Mouse (Mus musculus) G1E-ER4 (cell line): ENCODE results near the gene Oip5. TPM values are rescaled to one million over a fixed set of nuclear protein-coding genes. Genes with fewer than 3 reads are reported as not detected.

Experiments used
- GATA1 ChIP-seq: IDR thresholded peaks from one replicate; pipeline ENCODE4 v1.8.0; 2012; ENCODE audit warnings: low read length, inconsistent platforms
- polyA plus RNA-seq: library from polyadenylated mRNA; stranded (reverse); fragments of >175 nt; gene quantifications from 2 replicates; pipeline ENCODE4 v1.2.3, GENCODE M21; 2012

The Oip5 gene
- polyA plus RNA-seq, 1 experiment: 63.8 TPM

DNA sequence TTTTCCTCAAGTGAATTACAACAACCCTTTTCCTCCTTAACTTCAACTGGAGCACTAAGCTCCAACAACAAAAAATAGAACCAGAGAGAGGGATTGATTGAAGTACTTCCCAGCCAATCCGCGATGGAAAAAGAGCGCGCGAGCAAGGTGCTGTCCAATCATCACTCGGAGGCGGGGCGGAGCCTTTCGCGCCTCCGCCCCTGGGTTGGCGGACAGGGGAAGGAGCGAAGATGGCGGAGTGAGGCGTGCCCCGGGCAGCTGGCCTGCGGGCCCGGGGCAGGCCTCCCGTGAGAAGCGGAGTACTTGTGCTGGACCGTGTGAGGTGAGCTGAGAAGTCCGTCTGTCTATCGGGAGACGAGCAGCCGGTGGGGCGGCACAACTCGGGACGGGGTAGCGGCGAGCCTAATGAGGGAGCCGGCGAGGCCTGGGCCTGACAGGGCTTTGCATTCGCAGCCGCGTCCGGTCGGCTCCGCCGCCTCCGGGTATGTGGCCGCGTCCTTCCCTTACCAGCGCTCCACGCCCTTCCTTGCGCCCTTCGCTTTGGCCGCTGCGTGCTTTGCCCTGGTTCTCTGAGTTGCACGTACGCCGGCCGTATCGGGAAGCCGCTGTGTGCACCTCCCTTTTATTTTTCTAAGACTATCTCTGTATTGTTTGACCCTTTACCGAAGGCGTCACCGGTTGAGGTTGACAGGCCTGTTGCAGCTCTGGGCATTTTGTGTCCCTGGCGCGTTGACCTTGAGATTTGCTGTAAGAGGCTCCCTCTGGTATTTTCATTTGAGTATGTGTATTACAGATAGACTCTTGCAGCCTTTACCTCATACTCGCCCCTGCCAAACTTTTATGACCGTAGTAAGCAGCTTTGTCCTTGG is 23.9 kb downstream of the Oip5 start:
- TF ChIP-seq GATA1: no peak

DNA sequence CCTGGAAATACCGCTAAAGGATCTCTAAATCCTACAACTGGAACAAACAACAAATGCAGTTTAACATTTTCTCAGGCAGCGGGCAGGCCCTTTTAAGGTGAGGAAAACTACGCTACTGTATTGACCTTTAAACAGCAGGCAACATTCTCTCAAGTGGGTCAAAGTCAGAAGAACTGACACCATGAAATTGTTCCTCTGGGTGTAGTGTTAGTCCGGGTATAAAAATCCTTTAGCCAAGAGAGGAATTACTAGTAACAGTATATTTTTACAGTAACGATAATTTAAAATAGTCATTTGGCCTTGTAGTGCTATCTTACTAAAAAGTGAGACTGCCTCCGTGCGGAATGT is 24.5 kb downstream of the Oip5 start:
- no peak for TF ChIP-seq GATA1

DNA sequence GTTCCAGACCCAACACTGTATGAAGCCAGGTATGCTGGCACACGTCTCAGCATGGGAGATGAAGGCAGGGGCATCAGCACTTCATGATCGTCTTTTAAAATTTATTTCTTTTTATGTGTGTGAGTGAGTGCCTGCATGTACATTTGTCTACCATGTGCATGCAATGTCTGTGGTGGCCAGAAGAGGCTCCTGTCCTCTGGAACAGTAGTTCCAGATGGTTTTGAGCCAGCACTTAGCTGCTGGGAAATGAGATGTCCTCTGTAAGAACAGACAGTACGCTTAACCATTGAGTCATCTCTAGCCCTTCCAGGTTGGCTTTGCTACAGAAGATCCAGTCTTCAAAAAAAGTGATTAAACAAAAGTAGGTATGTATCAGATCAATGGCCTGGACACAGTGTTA is 27.0 kb downstream of the Oip5 start:
- no peak for TF ChIP-seq GATA1

DNA sequence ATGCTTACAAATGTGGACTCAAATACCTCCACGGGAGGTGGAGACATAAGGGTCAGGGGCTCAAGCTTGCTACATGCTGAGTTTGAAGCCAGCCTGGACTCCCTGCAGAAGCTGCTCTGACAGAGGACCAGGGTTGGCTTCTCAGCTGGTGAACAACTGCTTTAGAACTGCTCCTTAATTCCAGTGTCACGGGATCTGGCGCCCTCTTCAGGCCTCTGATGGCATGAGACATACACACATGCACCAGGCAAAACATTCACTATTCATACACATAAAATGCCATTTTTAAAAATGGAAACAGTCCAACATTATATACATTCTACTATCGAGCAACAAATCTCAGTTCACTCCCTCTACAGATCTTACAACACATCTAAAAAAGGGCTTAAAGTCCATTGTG is 30.9 kb downstream of the Oip5 start:
- TF ChIP-seq GATA1: no peak

DNA sequence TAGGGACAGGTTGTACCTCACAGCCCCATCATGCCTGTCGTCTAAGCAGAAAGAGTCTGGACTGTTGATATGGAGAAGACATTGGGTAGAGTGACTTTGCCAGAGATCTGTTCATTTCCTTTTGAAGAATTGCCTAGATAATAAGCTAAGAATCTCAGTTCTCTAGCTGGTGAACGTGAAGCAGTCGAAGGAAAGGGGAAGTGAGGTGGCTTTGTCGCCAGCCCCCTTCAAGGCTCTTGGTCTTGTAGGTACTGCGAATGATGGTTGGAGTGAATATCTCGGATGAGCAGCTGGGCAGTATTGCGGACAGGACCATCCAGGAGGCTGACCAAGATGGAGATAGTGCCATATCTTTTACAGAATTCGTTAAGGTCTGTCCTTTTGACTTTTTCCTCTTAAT is 34.0 kb downstream of the Oip5 start:
- no peak for TF ChIP-seq GATA1

DNA sequence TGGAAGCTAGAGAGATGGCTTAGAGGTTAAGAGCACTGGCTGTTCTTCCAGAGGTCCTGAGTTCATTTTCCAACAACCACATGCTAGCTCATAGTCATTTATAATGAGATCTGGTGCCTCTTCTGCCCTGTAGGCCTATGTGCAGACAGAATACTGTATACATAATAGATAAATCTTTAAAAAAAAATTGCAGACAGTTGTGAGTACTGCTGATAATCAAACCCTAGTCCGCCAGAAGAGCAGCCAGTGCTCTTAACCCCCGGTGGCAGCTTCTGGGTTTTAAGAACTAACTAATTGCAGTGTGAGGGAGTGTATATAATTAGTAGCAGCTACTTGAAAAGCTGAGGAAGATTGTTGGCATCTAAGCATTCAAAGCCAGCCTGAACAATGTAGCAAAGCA is 34.8 kb downstream of the Oip5 start:
- TF ChIP-seq GATA1: no peak

DNA sequence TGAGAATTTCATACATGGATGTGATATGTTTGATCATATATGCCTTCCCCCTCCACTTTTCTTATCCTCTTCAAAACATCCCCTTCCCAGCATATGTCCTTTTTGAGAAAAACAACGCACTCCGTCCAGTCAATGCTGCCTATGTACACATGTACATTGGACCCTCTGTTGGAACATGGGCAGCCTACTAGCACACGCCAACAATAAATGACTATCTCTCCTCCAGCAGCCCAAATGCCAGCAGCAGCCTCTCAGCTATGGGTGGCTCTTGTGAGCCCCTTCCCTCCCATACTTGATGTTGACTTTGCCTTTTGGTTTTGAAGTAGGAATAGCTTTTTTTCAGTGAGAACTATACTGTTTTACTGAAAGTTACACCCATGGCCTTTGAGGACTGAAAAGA is 36.7 kb downstream of the Oip5 start:
- TF ChIP-seq GATA1: no peak

DNA sequence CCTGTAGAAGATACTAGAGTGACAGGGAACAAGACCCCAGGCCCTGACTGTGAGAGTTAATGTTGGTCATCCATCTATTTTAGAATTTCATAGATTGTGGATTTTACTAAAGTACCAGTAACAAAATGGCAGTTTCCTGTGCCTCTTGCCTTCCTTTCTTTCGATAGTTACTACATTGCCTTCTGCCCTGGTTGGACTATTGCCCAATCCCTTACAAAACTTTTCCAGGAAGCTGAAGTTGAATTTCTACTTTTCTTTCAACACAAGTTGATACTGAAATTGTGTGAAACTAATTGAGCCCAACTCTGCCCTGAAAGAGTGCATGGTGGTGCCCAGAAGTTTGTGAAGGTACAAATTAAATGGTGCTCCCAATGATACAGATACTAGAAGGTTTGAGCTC is 45.8 kb downstream of the Oip5 start:
- no peak for TF ChIP-seq GATA1

DNA sequence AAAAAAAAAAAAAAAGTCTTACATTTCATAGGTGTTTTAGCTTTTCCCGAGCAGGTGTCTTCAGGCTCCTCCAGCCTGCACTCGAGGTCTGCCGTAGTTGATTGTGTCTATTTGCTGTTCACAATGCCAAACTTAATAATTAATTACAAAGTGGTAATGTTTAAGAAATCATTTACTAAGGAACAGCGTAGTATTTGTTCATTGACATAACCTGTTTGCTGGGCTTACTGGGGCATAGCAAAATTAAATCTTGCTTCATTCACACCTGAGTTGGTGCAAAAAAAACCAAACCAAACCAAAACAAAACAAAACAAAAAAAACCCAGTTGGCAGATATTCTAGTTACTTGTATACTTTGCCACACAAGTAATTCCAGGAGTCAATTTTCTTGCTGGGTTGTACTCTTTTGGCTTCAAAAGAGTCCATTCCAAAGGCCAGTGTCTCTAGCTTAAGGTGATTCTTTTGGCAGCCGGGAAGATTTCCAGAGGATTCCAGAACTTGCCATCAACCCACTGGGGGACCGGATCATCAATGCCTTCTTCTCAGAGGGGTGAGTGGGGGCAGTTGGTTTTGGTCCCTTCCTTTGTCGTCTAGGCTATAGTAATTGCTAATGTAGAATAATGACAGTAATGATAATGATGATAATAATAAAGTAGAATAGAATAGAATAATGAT is 52.0 kb downstream of the Oip5 start:
- TF ChIP-seq GATA1: no peak

DNA sequence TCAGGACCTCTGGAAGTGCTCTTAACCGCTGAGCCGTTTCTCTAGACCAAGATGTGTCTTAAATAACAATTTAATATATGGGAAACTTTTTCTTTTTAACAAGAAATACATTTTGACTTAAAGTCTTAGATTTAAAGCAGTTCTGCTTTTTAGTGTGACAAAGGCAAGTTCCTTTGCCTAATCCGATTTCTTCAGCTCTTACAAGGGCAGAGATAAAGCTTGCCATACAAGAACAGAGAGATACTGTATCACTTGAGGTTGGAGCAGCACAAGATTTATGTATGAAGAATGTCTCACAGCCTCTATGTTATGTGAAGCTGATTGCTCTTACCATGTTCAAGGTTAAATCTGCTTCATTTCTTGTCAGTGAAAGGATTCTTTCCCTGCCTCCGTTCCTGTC is 53.0 kb downstream of the Oip5 start:
- no peak for TF ChIP-seq GATA1

DNA sequence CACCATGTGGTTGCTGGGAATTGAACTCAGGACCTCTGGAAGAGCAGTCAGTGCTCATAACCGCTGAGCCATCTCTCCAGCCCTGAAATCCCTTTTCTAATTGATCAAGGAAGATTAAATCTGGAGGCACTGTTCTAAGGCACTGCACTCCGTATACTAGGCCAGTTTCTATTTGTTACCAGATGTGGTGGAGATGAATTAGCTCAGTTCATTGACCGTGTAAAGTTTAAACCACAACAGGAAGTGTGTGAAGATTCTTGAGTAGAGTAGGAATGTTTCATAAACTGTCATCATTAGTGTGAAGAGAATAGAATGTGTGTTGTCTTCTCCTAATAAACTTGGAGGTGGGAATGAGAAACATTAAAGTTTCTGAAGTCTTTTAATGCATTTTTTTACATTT is 56.5 kb downstream of the Oip5 start:
- no peak for TF ChIP-seq GATA1

Other genes starting within 250 kb of the Oip5 start
- 6.6 and 8.0 TPM in 2 replicates for gene Ino80, start 140.8 kb downstream of the Oip5 start, polyA plus RNA-seq
- 0.18 and 0.27 TPM in 2 replicates for gene Exd1, start 70.8 kb downstream of the Oip5 start, polyA plus RNA-seq
- 13.0 and 17.3 TPM in 2 replicates for gene Chp1, start 70.8 kb downstream of the Oip5 start, polyA plus RNA-seq
- 1.0 and 1.9 TPM in 2 replicates for gene Nusap1, start 171 bp downstream of the Oip5 start, polyA plus RNA-seq
- gene Ndufaf1, start 44.4 kb upstream of the Oip5 start, polyA plus RNA-seq: 3.9 and 7.1 TPM in 2 replicates
- gene Rtf1, start 56.6 kb upstream of the Oip5 start, polyA plus RNA-seq: 48.9 and 72.7 TPM in 2 replicates
- 1.9 and 2.1 TPM in 2 replicates for gene Itpka, start 123.9 kb upstream of the Oip5 start, polyA plus RNA-seq
- gene Ltk, start 142.0 kb upstream of the Oip5 start, polyA plus RNA-seq: not detected in 2 replicates
- 25.6 and 33.3 TPM in 2 replicates for gene Rpap1, start 169.1 kb upstream of the Oip5 start, polyA plus RNA-seq
- 0.18 and 0.32 TPM in 2 replicates for gene Tyro3, start 179.3 kb upstream of the Oip5 start, polyA plus RNA-seq